Mouse (Mus musculus) MEL (cell line): ENCODE data around the gene Osgin1. TPM values are rescaled to one million over a fixed set of nuclear protein-coding genes. Genes with fewer than 3 reads are reported as not detected.

Experiments used
- DNase-seq: peaks from one replicate; pipeline ENCODE4 v3.0.0; 2011; ENCODE audit warnings: low read depth, low spot score
- H3K27ac ChIP-seq: 2 replicates; pipeline ENCODE4 v1.5.1; 2012; ENCODE audit warnings: low read depth, mild to moderate bottlenecking, control low read depth, low read length, moderate library complexity; ENCODE audit not compliant: control insufficient read depth
- H3K27me3 ChIP-seq, 2 experiments: fragments of 150-350 bp in 1 of 2; sonication (generic) in 1 of 2; 2 replicates each; pipeline ENCODE4 v1.6.1; 2012; ENCODE audit warnings: low read length in 2 of 2, mild to moderate bottlenecking in 2 of 2, improper control_type of control experiment in 1 of 2, moderate library complexity in 1 of 2; ENCODE audit not compliant: insufficient read depth in 2 of 2, control insufficient read depth in 1 of 2
- H3K36me3 ChIP-seq, 2 experiments: 2 replicates each; pipeline ENCODE4 v1.6.1; 2012 to 2014; ENCODE audit warnings: low read length in 2 of 2, improper control_type of control experiment in 1 of 2, inconsistent platforms in 1 of 2, mild to moderate bottlenecking in 1 of 2; ENCODE audit not compliant: insufficient read depth in 2 of 2, control insufficient read depth in 1 of 2
- H3K4me1 ChIP-seq, 2 experiments: fragments of 150-350 bp in 1 of 2; sonication (generic) in 1 of 2; 2 replicates each; pipeline ENCODE4 v1.6.1; 2012; ENCODE audit warnings: low read length in 2 of 2, improper control_type of control experiment in 1 of 2, mild to moderate bottlenecking in 1 of 2; ENCODE audit not compliant: insufficient read depth in 2 of 2, control insufficient read depth in 1 of 2
- H3K4me3 ChIP-seq, 2 experiments: fragments of 150-350 bp in 1 of 2; sonication (generic) in 1 of 2; 2 replicates each; pipeline ENCODE4 v1.5.1; 2012; ENCODE audit warnings: low read depth in 2 of 2, low read length in 2 of 2, mild to moderate bottlenecking in 2 of 2, moderate library complexity in 2 of 2, control low read depth in 1 of 2, improper control_type of control experiment in 1 of 2; ENCODE audit not compliant: control insufficient read depth in 1 of 2, insufficient read depth in 1 of 2
- H3K79me2 ChIP-seq: 2 replicates; pipeline ENCODE4 v1.6.1; 2012; ENCODE audit warnings: mild to moderate bottlenecking, low read length, moderate library complexity; ENCODE audit not compliant: control insufficient read depth, poor library complexity, insufficient read depth
- H3K9ac ChIP-seq: 2 replicates; pipeline ENCODE4 v1.6.1; 2012; ENCODE audit warnings: low read depth, mild to moderate bottlenecking, control low read depth, low read length, moderate library complexity; ENCODE audit not compliant: control insufficient read depth, poor library complexity, severe bottlenecking
- H3K9me3 ChIP-seq: fragments of 150-350 bp; sonication (generic); replicated peaks from 2 replicates; pipeline ENCODE4 v1.6.1; 2012; ENCODE audit warnings: mild to moderate bottlenecking, low read length, improper control_type of control experiment, moderate library complexity; ENCODE audit not compliant: insufficient read depth
- BHLHE40 ChIP-seq: IDR thresholded peaks from 2 replicates; pipeline ENCODE4 v1.6.1; 2012; ENCODE audit warnings: low read depth, mild to moderate bottlenecking, inconsistent platforms, low read length, improper control_type of control experiment, borderline replicate concordance
- CHD1 ChIP-seq: IDR thresholded peaks from 2 replicates; pipeline ENCODE4 v1.6.1; 2012; ENCODE audit warnings: low read depth, mild to moderate bottlenecking, inconsistent platforms, low read length, improper control_type of control experiment
- CHD2 ChIP-seq: IDR thresholded peaks from 2 replicates; pipeline ENCODE4 v1.6.1; 2011; ENCODE audit warnings: low read length, improper control_type of control experiment
- E2F4 ChIP-seq: IDR thresholded peaks from 2 replicates; pipeline ENCODE4 v1.6.1; 2011; ENCODE audit warnings: low read depth, low read length, improper control_type of control experiment, borderline replicate concordance
- ELF1 ChIP-seq: IDR thresholded peaks from 2 replicates; pipeline ENCODE4 v1.6.1; 2014; ENCODE audit warnings: low read depth, mild to moderate bottlenecking, inconsistent platforms, low read length, improper control_type of control experiment, moderate library complexity
- ETS1 ChIP-seq: IDR thresholded peaks from 2 replicates; pipeline ENCODE4 v1.6.1; 2012; ENCODE audit warnings: low read depth, mild to moderate bottlenecking, inconsistent platforms, low read length, improper control_type of control experiment, moderate library complexity
- GATA1 ChIP-seq: IDR thresholded peaks from 2 replicates; pipeline ENCODE4 v1.6.1; 2011; ENCODE audit warnings: low read depth, low read length, improper control_type of control experiment
- HCFC1 ChIP-seq: IDR thresholded peaks from 2 replicates; pipeline ENCODE4 v1.6.1; 2012; ENCODE audit warnings: low read depth, mild to moderate bottlenecking, inconsistent platforms, low read length, improper control_type of control experiment, moderate library complexity
- JUND ChIP-seq: IDR thresholded peaks from 2 replicates; pipeline ENCODE4 v1.6.1; 2011; ENCODE audit warnings: low read depth, mild to moderate bottlenecking, improper control_type of control experiment, low read length
- KAT2A ChIP-seq: conservative IDR thresholded peaks from 2 replicates; pipeline ENCODE4 v1.6.1; 2012; ENCODE audit warnings: low read depth, low read length, improper control_type of control experiment, inconsistent platforms
- MAFK ChIP-seq: IDR thresholded peaks from 2 replicates; pipeline ENCODE4 v1.6.1; 2011; ENCODE audit warnings: low read depth, mild to moderate bottlenecking, low read length, improper control_type of control experiment, borderline replicate concordance
- MAZ ChIP-seq: IDR thresholded peaks from 2 replicates; pipeline ENCODE4 v1.6.1; 2012; ENCODE audit warnings: low read depth, mild to moderate bottlenecking, inconsistent platforms, low read length, improper control_type of control experiment
- MXI1 ChIP-seq: IDR thresholded peaks from 2 replicates; pipeline ENCODE4 v1.6.1; 2011; ENCODE audit warnings: mild to moderate bottlenecking, low read depth, low read length, improper control_type of control experiment
- MYB ChIP-seq: IDR thresholded peaks from 2 replicates; pipeline ENCODE4 v1.6.1; 2011; ENCODE audit warnings: mild to moderate bottlenecking, low read depth, low read length, improper control_type of control experiment
- NRF1 ChIP-seq: IDR thresholded peaks from 2 replicates; pipeline ENCODE4 v1.6.1; 2014; ENCODE audit warnings: low read depth, mild to moderate bottlenecking, inconsistent platforms, low read length, improper control_type of control experiment, moderate library complexity; ENCODE audit not compliant: poor library complexity, insufficient read depth, severe bottlenecking
- SIN3A ChIP-seq: IDR thresholded peaks from 2 replicates; pipeline ENCODE4 v1.6.1; 2012; ENCODE audit warnings: low read length, improper control_type of control experiment, inconsistent platforms
- SMC3 ChIP-seq: IDR thresholded peaks from 2 replicates; pipeline ENCODE4 v1.6.1; 2011; ENCODE audit warnings: low read depth, low read length, improper control_type of control experiment
- TCF12 ChIP-seq: IDR thresholded peaks from 2 replicates; pipeline ENCODE4 v1.6.1; 2014; ENCODE audit warnings: low read depth, mild to moderate bottlenecking, inconsistent platforms, low read length, improper control_type of control experiment, moderate library complexity
- USF2 ChIP-seq, 2 experiments: IDR thresholded peaks; 2 replicates each; pipeline ENCODE4 v1.6.1; 2011 to 2012; ENCODE audit warnings: improper control_type of control experiment in 2 of 2, low read length in 2 of 2, borderline replicate concordance in 1 of 2, inconsistent platforms in 1 of 2, low read depth in 1 of 2, mild to moderate bottlenecking in 1 of 2; ENCODE audit not compliant: insufficient read depth in 1 of 2
- ZC3H11A ChIP-seq: IDR thresholded peaks from 2 replicates; pipeline ENCODE4 v1.6.1; 2012; ENCODE audit warnings: low read depth, mild to moderate bottlenecking, inconsistent platforms, low read length, improper control_type of control experiment
- ZKSCAN1 ChIP-seq: IDR thresholded peaks from 2 replicates; pipeline ENCODE4 v1.6.1; 2012; ENCODE audit warnings: low read depth, mild to moderate bottlenecking, inconsistent platforms, low read length, improper control_type of control experiment, moderate library complexity
- polyA plus RNA-seq, 2 experiments: library from polyadenylated mRNA; stranded (reverse) in 1 of 2; unstranded in 1 of 2; fragments of >175 nt in 1 of 2; fragments of >200 nt in 1 of 2; gene quantifications; 2 replicates each; pipeline versions ENCODE4 v1.2.1 to v1.2.4; 2012; ENCODE audit warnings: low replicate concordance in 2 of 2, low read depth in 1 of 2; ENCODE audit not compliant: insufficient read length in 2 of 2, insufficient read depth in 1 of 2, missing spikeins in 1 of 2
- total RNA-seq: library from RNA; depleted of rRNA; stranded (reverse); fragments of 300-350 nt; gene quantifications from 2 replicates; pipeline ENCODE4 v1.2.3, GENCODE M21; 2012

Gene Osgin1
- total and polyA plus RNA-seq, 3 experiments = 0.08 to 0.84 TPM; not detected in 1

DNA sequence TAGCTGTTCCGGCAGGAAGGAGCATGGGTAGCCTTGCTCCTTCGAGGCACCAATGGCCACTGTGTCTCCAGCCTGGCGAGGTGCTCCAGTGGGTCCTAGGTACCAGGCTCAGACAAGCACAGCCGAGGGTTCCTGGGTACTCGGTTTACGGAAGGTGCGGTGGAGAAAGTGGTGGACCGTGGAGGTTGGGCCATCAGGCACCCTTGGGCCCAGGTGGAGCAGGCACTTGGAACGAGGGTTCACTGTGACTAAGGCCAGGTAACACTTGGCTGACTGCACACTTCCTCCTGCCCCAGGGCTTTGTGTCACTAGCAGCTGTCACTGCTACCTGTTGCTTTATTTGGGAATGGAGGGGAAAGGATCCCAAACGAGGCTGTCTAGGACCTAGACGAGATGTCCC, 3.6 kb downstream of the Osgin1 start:
- H3K27ac ChIP-seq = no peak overlapping the region
- H3K4me1 ChIP-seq = peaks cover 0 to 8% of the 10 kb centered on the region in 2 experiments; a peak in 2 of 4 replicates
- H3K4me3 ChIP-seq = no peak overlapping the region
- H3K36me3 ChIP-seq = peaks cover 0 to 2% of the 10 kb centered on the region in 2 experiments; a peak in 2 of 4 replicates
- no peaks in the 10 kb centered on the region for H3K79me2 ChIP-seq
- no peaks in the 10 kb centered on the region for H3K27me3 ChIP-seq
- no peak for DNase-seq
- H3K9ac ChIP-seq = no peak overlapping the region
- H3K9me3 ChIP-seq = no peaks in the 10 kb centered on the region
- TF ChIP-seq KAT2A (no peak), NRF1 (no peak), MXI1 (no peak)

DNA sequence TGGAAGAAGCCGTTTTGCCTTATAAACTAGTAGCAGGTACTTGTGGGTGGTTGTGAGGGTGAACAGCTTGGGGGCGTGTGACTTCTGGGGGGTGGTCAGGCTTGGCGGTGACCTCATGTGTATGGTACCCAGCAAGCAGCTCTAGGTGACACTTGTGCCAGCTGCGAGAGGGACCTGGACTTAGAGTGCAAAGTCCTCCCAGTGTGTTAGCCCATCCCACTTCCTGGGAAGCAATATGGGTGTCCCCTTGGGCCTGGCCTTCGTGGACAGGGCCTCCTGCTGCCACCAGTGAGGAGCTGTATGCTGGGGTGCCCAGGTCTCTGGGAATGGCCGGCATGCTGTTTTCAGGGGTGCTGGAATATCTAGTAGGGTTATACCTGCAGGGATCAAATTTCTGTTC, 5.0 kb downstream of the Osgin1 start:
- H3K4me1 ChIP-seq = peaks cover 0 to 8% of the 10 kb centered on the region in 2 experiments; a peak in 2 of 4 replicates
- TF ChIP-seq BHLHE40 (no peak), E2F4 (no peak), MYB (no peak), TCF12 (no peak), GATA1 (no peak)

DNA sequence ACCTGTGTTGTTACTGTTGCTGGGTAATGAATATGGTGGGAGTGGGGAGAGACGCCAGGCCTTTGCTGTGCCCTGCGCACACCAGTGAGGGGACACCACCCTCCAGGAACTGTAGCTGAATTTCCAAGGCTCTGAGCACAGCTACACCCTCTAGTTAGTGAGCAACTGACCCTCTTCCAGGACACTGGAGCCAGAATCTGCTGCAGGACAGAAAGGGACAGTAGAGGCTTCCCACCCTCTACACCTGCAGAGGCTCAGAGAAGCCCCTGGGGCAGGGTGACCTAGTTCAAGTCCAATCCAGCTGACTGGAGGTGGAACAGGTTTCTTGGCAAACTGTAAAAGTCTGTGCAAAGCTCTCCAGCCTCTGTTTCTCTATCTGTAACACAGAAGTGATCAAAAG, 5.5 kb downstream of the Osgin1 start:
- H3K79me2 ChIP-seq = no peaks in the 10 kb centered on the region
- no peak overlapping the region for H3K27ac ChIP-seq
- peaks cover 0 to 8% of the 10 kb centered on the region in 2 experiments; a peak in 2 of 4 replicates for H3K4me1 ChIP-seq
- peaks cover 0 to 2% of the 10 kb centered on the region in 2 experiments; a peak in 2 of 4 replicates for H3K36me3 ChIP-seq
- H3K4me3 ChIP-seq = no peak overlapping the region
- no peaks in the 10 kb centered on the region for H3K9me3 ChIP-seq
- no peak for DNase-seq
- H3K9ac ChIP-seq = no peak overlapping the region
- TF ChIP-seq MAZ = no peak
- TF ChIP-seq, all 39 proteins: peak for 0
- no peaks in the 10 kb centered on the region for H3K27me3 ChIP-seq

More for the DNA sequence above, 5.0 kb downstream of the Osgin1 start:
- no peak for DNase-seq
- no peaks in the 10 kb centered on the region for H3K27me3 ChIP-seq
- no peaks in the 10 kb centered on the region for H3K79me2 ChIP-seq
- H3K9ac ChIP-seq = no peak overlapping the region
- no peak overlapping the region for H3K4me3 ChIP-seq
- no peaks in the 10 kb centered on the region for H3K9me3 ChIP-seq
- peaks cover 0 to 2% of the 10 kb centered on the region in 2 experiments; a peak in 2 of 4 replicates for H3K36me3 ChIP-seq
- H3K27ac ChIP-seq = no peak overlapping the region

DNA sequence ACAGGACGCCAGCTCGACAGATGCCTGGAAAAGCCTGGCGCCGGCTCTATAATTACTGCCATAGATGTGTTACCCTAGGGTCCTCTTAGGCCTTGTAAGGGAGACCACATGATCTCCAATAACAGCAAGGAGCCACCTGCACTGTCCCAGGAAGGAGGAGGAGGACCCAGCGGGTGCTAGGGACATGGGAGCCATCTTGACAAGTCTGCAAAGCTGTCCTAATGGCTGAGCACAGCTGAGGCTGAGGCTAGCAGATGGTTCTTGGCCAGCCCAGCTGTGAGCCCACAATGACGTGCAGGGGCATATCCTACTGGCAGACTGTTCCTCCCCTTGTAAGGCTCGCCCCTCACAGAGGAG, 5.9 kb downstream of the Osgin1 start:
- H3K36me3 ChIP-seq = peaks cover 0 to 2% of the 10 kb centered on the region in 2 experiments; a peak in 2 of 4 replicates
- H3K79me2 ChIP-seq = no peaks in the 10 kb centered on the region
- no peak overlapping the region for H3K27ac ChIP-seq
- H3K27me3 ChIP-seq = no peaks in the 10 kb centered on the region
- H3K9ac ChIP-seq = no peak overlapping the region
- H3K4me1 ChIP-seq = peaks cover 0 to 8% of the 10 kb centered on the region in 2 experiments; a peak in 2 of 4 replicates
- H3K4me3 ChIP-seq = no peak overlapping the region
- no peak for DNase-seq
- H3K9me3 ChIP-seq = no peaks in the 10 kb centered on the region
- TF ChIP-seq MAFK (no peak), SMC3 (no peak), JUND (no peak), SIN3A (no peak), CHD1 (no peak), USF2 (IDR thresholded peaks at IDR 0.05; ENCODE audit: borderline replicate concordance in 1 of 2, insufficient read depth in 1 of 2, low read depth in 1 of 2, low read length in 2 of 2) (no peak), ZC3H11A (no peak), ETS1 (no peak), MAZ (no peak), ELF1 (no peak), ZKSCAN1 (no peak), CHD2 (no peak), NRF1 (no peak), HCFC1 (no peak)
